Mouse (Mus musculus): Measurements from ENCODE around the gene Myh8. TPM values are rescaled to one million over a fixed set of nuclear protein-coding genes. Genes with fewer than 3 reads are reported as not detected.
A peak's percentile ranks its signal among the peaks of the same experiment; 100 is the strongest.

The Myh8 gene
- polyA plus RNA-seq, 1 experiment from 2014 or later = 0.72 TPM

- Histone ChIP-seq H3K9me3 (ENCODE audit: control insufficient read depth, low read length) (no peaks in the 10 kb centered on the region), H3K36me3 (replicated peaks; ENCODE audit: control insufficient read depth, insufficient read depth) (no peaks in the 10 kb centered on the region), H3K4me1 (replicated peaks; ENCODE audit: control insufficient read depth, insufficient read depth, low read length) (no peaks in the 10 kb centered on the region), H3K4me2 (replicated peaks) (no peak overlapping the region), H3K27me3 (ENCODE audit: control insufficient read depth, insufficient read depth, low read length) (no peaks in the 10 kb centered on the region), H3K4me3 (replicated peaks; ENCODE audit: low read length) (no peak overlapping the region), H3K27ac (no peak overlapping the region), H3K9ac (no peak overlapping the region)
- ATAC-seq (ENCODE audit: low FRiP score) (no peak), DNase-seq (ENCODE audit: low spot score) (no peak)
- WGBS = 91% methylated on average over 7 of the region's 7 CpGs
Measured at GRCm38 (mm10) chr11:67257048-67257447, 19.9 kb upstream of the Myh8 start.

GRCm38 (mm10) chr11:67260956-67261355, 16.0 kb upstream of the Myh8 start:
- H3K4me3 ChIP-seq (replicated peaks; ENCODE audit: low read length) = no peak overlapping the region
- no peaks in the 10 kb centered on the region for H3K27me3 ChIP-seq (ENCODE audit: control insufficient read depth, insufficient read depth, low read length)
- H3K36me3 ChIP-seq (replicated peaks; ENCODE audit: control insufficient read depth, insufficient read depth) = no peaks in the 10 kb centered on the region
- no peak overlapping the region for H3K9ac ChIP-seq
- H3K4me1 ChIP-seq (replicated peaks; ENCODE audit: control insufficient read depth, insufficient read depth, low read length) = no peaks in the 10 kb centered on the region
- 85% methylated on average over 6 of the region's 6 CpGs for WGBS
- no peaks in the 10 kb centered on the region for H3K9me3 ChIP-seq (ENCODE audit: control insufficient read depth, low read length)
- DNase-seq (ENCODE audit: low spot score) (no peak), ATAC-seq (ENCODE audit: low FRiP score) (no peak)
- no peak overlapping the region for H3K4me2 ChIP-seq (replicated peaks)
- H3K27ac ChIP-seq = no peak overlapping the region

- ATAC-seq (ENCODE audit: low FRiP score) (no peak), DNase-seq (ENCODE audit: low spot score) (no peak)
- 96% methylated on average over 1 of the region's 1 CpGs for WGBS
- H3K9ac ChIP-seq = no peak overlapping the region
- no peaks in the 10 kb centered on the region for H3K36me3 ChIP-seq (replicated peaks; ENCODE audit: control insufficient read depth, insufficient read depth)
- H3K4me3 ChIP-seq (replicated peaks; ENCODE audit: low read length) = no peak overlapping the region
- H3K4me2 ChIP-seq (replicated peaks) = no peak overlapping the region
- no peak overlapping the region for H3K27ac ChIP-seq
- no peaks in the 10 kb centered on the region for H3K4me1 ChIP-seq (replicated peaks; ENCODE audit: control insufficient read depth, insufficient read depth, low read length)
- H3K27me3 ChIP-seq (ENCODE audit: control insufficient read depth, insufficient read depth, low read length) = no peaks in the 10 kb centered on the region
- H3K9me3 ChIP-seq (ENCODE audit: control insufficient read depth, low read length) = no peaks in the 10 kb centered on the region
Measured at GRCm38 (mm10) chr11:67293440-67293839, 16.5 kb downstream of the Myh8 start.

GRCm38 (mm10) chr11:67313733-67314452, 37.0 kb downstream of the Myh8 start:
- no peak for ATAC-seq (ENCODE audit: low FRiP score)
- Histone ChIP-seq H3K4me1 (replicated peaks; ENCODE audit: control insufficient read depth, insufficient read depth, low read length) (no peaks in the 10 kb centered on the region), H3K27ac (no peak overlapping the region), H3K4me2 (replicated peaks) (no peak overlapping the region), H3K36me3 (replicated peaks; ENCODE audit: control insufficient read depth, insufficient read depth) (no peaks in the 10 kb centered on the region), H3K9me3 (ENCODE audit: control insufficient read depth, low read length) (no peaks in the 10 kb centered on the region), H3K4me3 (replicated peaks; ENCODE audit: low read length) (no peak overlapping the region), H3K9ac (no peak overlapping the region), H3K27me3 (ENCODE audit: control insufficient read depth, insufficient read depth, low read length) (no peaks in the 10 kb centered on the region)
- 59% methylated on average over 15 of the region's 15 CpGs for WGBS
- DNase-seq (ENCODE audit: low spot score) = peak; percentile 37

- no peak within 1 kb of the TSS for H3K4me2 ChIP-seq (replicated peaks)
- H3K4me1 ChIP-seq (replicated peaks; ENCODE audit: control insufficient read depth, insufficient read depth, low read length) = no peaks in the 10 kb centered on the region
- no peak for ATAC-seq (ENCODE audit: low FRiP score)
- no peak within 1 kb of the TSS for H3K4me3 ChIP-seq (replicated peaks; ENCODE audit: low read length)
- no peaks in the 10 kb centered on the region for H3K36me3 ChIP-seq (replicated peaks; ENCODE audit: control insufficient read depth, insufficient read depth)
- no peak within 1 kb of the TSS for H3K27ac ChIP-seq
- no peaks in the 10 kb centered on the region for H3K9me3 ChIP-seq (ENCODE audit: control insufficient read depth, low read length)
- H3K27me3 ChIP-seq (ENCODE audit: control insufficient read depth, insufficient read depth, low read length) = no peaks in the 10 kb centered on the region
- H3K9ac ChIP-seq = no peak within 1 kb of the TSS
- 83% methylated on average over 7 of the region's 7 CpGs for WGBS
- no peak for DNase-seq (ENCODE audit: low spot score)
Measured at GRCm38 (mm10) chr11:67321358-67321757, 44.4 kb downstream of the Myh8 start, which contains the start of gene Myh13. TSS of gene Myh13 (plus strand) at chr11:67321658.

GRCm38 (mm10) chr11:67326536-67326935, 49.6 kb downstream of the Myh8 start:
- no peaks in the 10 kb centered on the region for H3K9me3 ChIP-seq (ENCODE audit: control insufficient read depth, low read length)
- no peaks in the 10 kb centered on the region for H3K4me1 ChIP-seq (replicated peaks; ENCODE audit: control insufficient read depth, insufficient read depth, low read length)
- no peak overlapping the region for H3K9ac ChIP-seq
- ATAC-seq (ENCODE audit: low FRiP score) (no peak), DNase-seq (ENCODE audit: low spot score) (no peak)
- no peak overlapping the region for H3K4me2 ChIP-seq (replicated peaks)
- H3K36me3 ChIP-seq (replicated peaks; ENCODE audit: control insufficient read depth, insufficient read depth) = no peaks in the 10 kb centered on the region
- no peaks in the 10 kb centered on the region for H3K27me3 ChIP-seq (ENCODE audit: control insufficient read depth, insufficient read depth, low read length)
- H3K27ac ChIP-seq = no peak overlapping the region
- WGBS = 28% methylated on average over 2 of the region's 2 CpGs
- no peak overlapping the region for H3K4me3 ChIP-seq (replicated peaks; ENCODE audit: low read length)

DNA sequence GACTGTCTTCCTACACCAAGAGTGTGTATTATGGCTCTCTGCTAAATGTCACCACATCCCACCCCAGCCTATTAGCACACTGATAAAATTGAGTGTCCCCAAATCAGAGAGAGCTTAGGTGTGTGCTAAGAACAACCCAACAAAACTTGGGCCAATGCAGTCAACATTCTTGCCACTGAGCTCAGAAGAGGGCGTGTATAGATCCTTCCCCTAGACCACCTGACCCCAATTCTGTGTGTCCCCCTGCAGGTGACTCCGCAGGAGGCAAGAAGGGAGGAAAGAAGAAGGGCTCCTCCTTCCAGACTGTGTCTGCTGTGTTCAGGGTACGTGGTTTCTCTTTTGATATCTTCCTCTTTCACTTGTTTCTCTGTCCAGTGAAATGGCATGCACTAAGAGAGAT, 67.6 kb downstream of the Myh8 start:
- WGBS = 65% methylated on average over 3 of the region's 3 CpGs
- no peak overlapping the region for H3K4me3 ChIP-seq (replicated peaks; ENCODE audit: low read length)
- H3K27ac ChIP-seq = no peak overlapping the region
- ATAC-seq (ENCODE audit: low FRiP score) = no peak
- no peaks in the 10 kb centered on the region for H3K4me1 ChIP-seq (replicated peaks; ENCODE audit: control insufficient read depth, insufficient read depth, low read length)
- H3K9ac ChIP-seq = no peak overlapping the region
- no peaks in the 10 kb centered on the region for H3K36me3 ChIP-seq (replicated peaks; ENCODE audit: control insufficient read depth, insufficient read depth)
- H3K4me2 ChIP-seq (replicated peaks) = no peak overlapping the region
- no peak for DNase-seq (ENCODE audit: low spot score)
- H3K9me3 ChIP-seq (ENCODE audit: control insufficient read depth, low read length) = no peaks in the 10 kb centered on the region
- H3K27me3 ChIP-seq (ENCODE audit: control insufficient read depth, insufficient read depth, low read length) = no peaks in the 10 kb centered on the region

- Histone ChIP-seq H3K4me2 (replicated peaks) (no peak overlapping the region), H3K4me1 (replicated peaks; ENCODE audit: control insufficient read depth, insufficient read depth, low read length) (no peaks in the 10 kb centered on the region), H3K9ac (no peak overlapping the region), H3K36me3 (replicated peaks; ENCODE audit: control insufficient read depth, insufficient read depth) (no peaks in the 10 kb centered on the region), H3K27ac (no peak overlapping the region), H3K4me3 (replicated peaks; ENCODE audit: low read length) (no peak overlapping the region), H3K27me3 (ENCODE audit: control insufficient read depth, insufficient read depth, low read length) (no peaks in the 10 kb centered on the region), H3K9me3 (ENCODE audit: control insufficient read depth, low read length) (no peaks in the 10 kb centered on the region)
- DNase-seq (ENCODE audit: low spot score) = no peak
- no peak for ATAC-seq (ENCODE audit: low FRiP score)
- WGBS = 80% methylated on average over 2 of the region's 2 CpGs
Measured at GRCm38 (mm10) chr11:67345186-67345855, 68.4 kb downstream of the Myh8 start.

- DNase-seq (ENCODE audit: low spot score) (no peak), ATAC-seq (ENCODE audit: low FRiP score) (no peak)
- Histone ChIP-seq H3K36me3 (replicated peaks; ENCODE audit: control insufficient read depth, insufficient read depth) (no peaks in the 10 kb centered on the region), H3K9ac (no peak overlapping the region), H3K9me3 (ENCODE audit: control insufficient read depth, low read length) (no peaks in the 10 kb centered on the region), H3K4me1 (replicated peaks; ENCODE audit: control insufficient read depth, insufficient read depth, low read length) (no peaks in the 10 kb centered on the region), H3K27me3 (ENCODE audit: control insufficient read depth, insufficient read depth, low read length) (no peaks in the 10 kb centered on the region), H3K27ac (no peak overlapping the region), H3K4me2 (replicated peaks) (no peak overlapping the region), H3K4me3 (replicated peaks; ENCODE audit: low read length) (no peak overlapping the region)
Measured at GRCm38 (mm10) chr11:67345856-67346236, 68.9 kb downstream of the Myh8 start.
